Mouse (Mus musculus): Measurements from ENCODE around the gene Zkscan3. TPM values are rescaled to one million over a fixed set of nuclear protein-coding genes. Genes with fewer than 3 reads are reported as not detected.
A peak's percentile ranks its signal among the peaks of the same experiment; 100 is the strongest.

The Zkscan3 gene
- polyA plus RNA-seq, 1 experiment from 2014 or later = 53.4 TPM

DNA sequence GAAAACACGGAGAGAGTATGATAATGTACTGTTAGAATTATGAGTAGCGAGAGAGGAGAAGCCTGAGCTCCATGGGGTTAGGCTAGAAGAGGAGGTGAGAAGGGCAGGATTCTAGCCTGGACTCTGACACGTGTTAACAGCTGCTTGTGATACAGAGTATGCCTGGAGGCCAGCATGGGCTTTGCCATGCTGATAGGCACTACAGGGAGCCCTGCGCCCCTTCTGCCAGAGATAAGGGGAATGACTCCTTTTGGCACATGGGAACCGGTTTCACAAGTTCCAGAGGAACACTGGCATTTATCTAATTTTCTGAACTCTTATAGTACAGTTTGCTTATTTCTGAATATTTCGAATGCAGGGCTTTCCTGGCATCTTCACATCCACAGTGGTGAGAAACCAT is 16.3 kb upstream of the Zkscan3 start:
- peaks cover 22% of the 10 kb centered on the region for H3K4me1 ChIP-seq (replicated peaks; ENCODE audit: control insufficient read depth, insufficient read depth, low read length)
- no peak overlapping the region for H3K27ac ChIP-seq (ENCODE audit: low read depth, low read length)
- WGBS = 35% methylated on average over 6 of the region's 6 CpGs
- no peaks in the 10 kb centered on the region for H3K27me3 ChIP-seq (replicated peaks; ENCODE audit: control insufficient read depth, insufficient read depth, low read length)
- DNase-seq (ENCODE audit: low spot score) (no peak), ATAC-seq (replicated peaks; ENCODE audit: low FRiP score) (peak; percentile 93)
- no peaks in the 10 kb centered on the region for H3K9me3 ChIP-seq (ENCODE audit: control insufficient read depth, low read length)
- H3K36me3 ChIP-seq (ENCODE audit: control insufficient read depth, insufficient read depth, low read length) = no peaks in the 10 kb centered on the region
- H3K9ac ChIP-seq (ENCODE audit: low read depth, low read length) = 0 out of 2 replicates have a peak overlapping the region, but pooled peaks have one; percentile 2
- no peak overlapping the region for H3K4me3 ChIP-seq (ENCODE audit: low read depth, low read length)
- H3K4me2 ChIP-seq = peak overlapping the region; percentile 5; the same call in 1 of the 2 replicates

DNA sequence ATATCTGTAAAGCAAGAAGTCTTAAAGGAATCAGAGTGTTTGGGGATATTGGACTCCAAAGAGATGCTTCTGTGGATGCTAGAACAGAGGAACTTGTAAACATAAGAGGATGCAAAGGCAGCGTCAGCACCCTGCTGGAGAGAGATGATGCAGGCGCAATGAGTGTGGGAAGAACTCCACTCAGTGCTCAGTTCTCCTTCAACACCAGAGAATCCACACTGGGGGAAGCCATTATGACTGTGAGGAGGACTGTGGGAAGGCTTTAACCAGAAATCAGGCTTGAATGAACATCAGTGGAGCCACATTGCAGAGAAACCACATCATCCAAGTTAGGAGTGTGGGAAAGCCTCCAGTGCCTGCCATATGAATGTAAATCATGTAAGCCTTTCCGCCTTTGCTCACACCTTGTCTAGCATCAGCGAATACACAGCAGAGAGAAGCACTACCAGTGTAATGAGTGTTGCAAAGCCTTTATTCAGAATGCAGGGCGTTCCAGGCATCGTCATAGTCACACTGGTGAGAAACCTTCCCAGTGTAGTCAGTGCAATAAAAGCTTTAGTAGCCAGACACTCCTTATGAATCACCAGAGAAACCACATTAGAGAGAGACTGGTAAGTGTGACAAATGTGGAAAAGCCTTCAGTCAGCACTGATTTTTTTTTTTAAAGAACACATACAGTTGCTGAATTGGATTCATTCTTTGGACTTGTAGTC is 14.9 kb upstream of the Zkscan3 start:
- no peak overlapping the region for H3K4me2 ChIP-seq
- no peak overlapping the region for H3K27ac ChIP-seq (ENCODE audit: low read depth, low read length)
- DNase-seq (ENCODE audit: low spot score) (no peak), ATAC-seq (replicated peaks; ENCODE audit: low FRiP score) (no peak)
- 79% methylated on average over 6 of the region's 6 CpGs for WGBS
- peaks cover 24% of the 10 kb centered on the region for H3K4me1 ChIP-seq (replicated peaks; ENCODE audit: control insufficient read depth, insufficient read depth, low read length)
- H3K27me3 ChIP-seq (replicated peaks; ENCODE audit: control insufficient read depth, insufficient read depth, low read length) = no peaks in the 10 kb centered on the region
- H3K36me3 ChIP-seq (ENCODE audit: control insufficient read depth, insufficient read depth, low read length) = no peaks in the 10 kb centered on the region
- no peak overlapping the region for H3K9ac ChIP-seq (ENCODE audit: low read depth, low read length)
- no peaks in the 10 kb centered on the region for H3K9me3 ChIP-seq (ENCODE audit: control insufficient read depth, low read length)
- H3K4me3 ChIP-seq (ENCODE audit: low read depth, low read length) = no peak overlapping the region

DNA sequence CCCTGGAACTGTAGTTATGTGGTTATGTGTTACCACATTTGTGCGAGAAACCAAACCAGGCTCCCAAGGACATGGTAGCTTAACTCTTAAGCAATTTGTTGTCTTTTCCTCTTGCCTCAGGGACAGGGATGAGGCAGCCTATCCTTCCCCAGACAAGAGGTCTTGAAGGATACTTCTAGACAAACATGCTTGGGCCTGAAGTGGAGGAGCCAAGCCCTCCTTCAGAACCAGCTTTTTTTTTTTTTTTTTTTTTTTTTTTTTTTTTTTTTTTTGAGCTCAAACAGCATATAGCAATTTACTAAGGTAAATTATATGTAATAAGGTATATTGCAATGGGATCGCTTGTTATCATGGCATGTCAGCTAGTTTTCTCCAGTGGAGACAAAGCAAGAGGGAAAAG is 13.2 kb upstream of the Zkscan3 start:
- Histone ChIP-seq H3K4me1 (replicated peaks; ENCODE audit: control insufficient read depth, insufficient read depth, low read length) (peaks cover 24% of the 10 kb centered on the region), H3K27ac (ENCODE audit: low read depth, low read length) (peak overlapping the region; percentile 86; the same call in 1 of the 2 replicates), H3K9me3 (ENCODE audit: control insufficient read depth, low read length) (no peaks in the 10 kb centered on the region), H3K4me3 (ENCODE audit: low read depth, low read length) (no peak overlapping the region), H3K4me2 (no peak overlapping the region), H3K9ac (ENCODE audit: low read depth, low read length) (no peak overlapping the region), H3K36me3 (ENCODE audit: control insufficient read depth, insufficient read depth, low read length) (no peaks in the 10 kb centered on the region), H3K27me3 (replicated peaks; ENCODE audit: control insufficient read depth, insufficient read depth, low read length) (no peaks in the 10 kb centered on the region)
- DNase-seq (ENCODE audit: low spot score) (no peak), ATAC-seq (replicated peaks; ENCODE audit: low FRiP score) (no peak)
- WGBS = 77% methylated on average over 2 of the region's 2 CpGs

DNA sequence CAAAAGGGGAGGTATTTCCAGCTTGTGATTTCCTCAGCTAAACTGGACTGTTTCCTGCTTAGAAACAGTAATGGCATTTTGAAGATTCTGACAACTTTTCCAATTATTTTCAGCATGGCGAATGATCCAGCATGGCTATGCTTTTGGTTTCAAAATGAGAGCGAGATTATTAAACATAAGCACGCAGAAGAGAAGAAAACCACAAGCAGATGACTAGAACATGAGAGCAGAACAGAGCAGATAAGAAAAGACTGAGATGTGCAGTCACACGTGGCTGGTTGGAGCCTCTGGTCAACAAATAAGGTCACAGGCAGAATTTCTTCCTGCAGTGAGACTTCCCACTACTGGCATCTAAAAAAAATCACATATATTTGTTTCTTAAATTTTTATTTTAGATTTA is 12.7 kb upstream of the Zkscan3 start:
- peak overlapping the region; percentile 12; the same call in 1 of the 2 replicates for H3K4me3 ChIP-seq (ENCODE audit: low read depth, low read length)
- DNase-seq (ENCODE audit: low spot score) = no peak
- no peaks in the 10 kb centered on the region for H3K9me3 ChIP-seq (ENCODE audit: control insufficient read depth, low read length)
- peak overlapping the region; percentile 51 for H3K4me2 ChIP-seq
- ATAC-seq (replicated peaks; ENCODE audit: low FRiP score) = peak; percentile 57
- WGBS = 45% methylated on average over 4 of the region's 4 CpGs
- H3K36me3 ChIP-seq (ENCODE audit: control insufficient read depth, insufficient read depth, low read length) = no peaks in the 10 kb centered on the region
- no peaks in the 10 kb centered on the region for H3K27me3 ChIP-seq (replicated peaks; ENCODE audit: control insufficient read depth, insufficient read depth, low read length)
- peaks cover 24% of the 10 kb centered on the region for H3K4me1 ChIP-seq (replicated peaks; ENCODE audit: control insufficient read depth, insufficient read depth, low read length)
- H3K9ac ChIP-seq (ENCODE audit: low read depth, low read length) = peak overlapping the region; percentile 53
- peak overlapping the region; percentile 86 for H3K27ac ChIP-seq (ENCODE audit: low read depth, low read length)

DNA sequence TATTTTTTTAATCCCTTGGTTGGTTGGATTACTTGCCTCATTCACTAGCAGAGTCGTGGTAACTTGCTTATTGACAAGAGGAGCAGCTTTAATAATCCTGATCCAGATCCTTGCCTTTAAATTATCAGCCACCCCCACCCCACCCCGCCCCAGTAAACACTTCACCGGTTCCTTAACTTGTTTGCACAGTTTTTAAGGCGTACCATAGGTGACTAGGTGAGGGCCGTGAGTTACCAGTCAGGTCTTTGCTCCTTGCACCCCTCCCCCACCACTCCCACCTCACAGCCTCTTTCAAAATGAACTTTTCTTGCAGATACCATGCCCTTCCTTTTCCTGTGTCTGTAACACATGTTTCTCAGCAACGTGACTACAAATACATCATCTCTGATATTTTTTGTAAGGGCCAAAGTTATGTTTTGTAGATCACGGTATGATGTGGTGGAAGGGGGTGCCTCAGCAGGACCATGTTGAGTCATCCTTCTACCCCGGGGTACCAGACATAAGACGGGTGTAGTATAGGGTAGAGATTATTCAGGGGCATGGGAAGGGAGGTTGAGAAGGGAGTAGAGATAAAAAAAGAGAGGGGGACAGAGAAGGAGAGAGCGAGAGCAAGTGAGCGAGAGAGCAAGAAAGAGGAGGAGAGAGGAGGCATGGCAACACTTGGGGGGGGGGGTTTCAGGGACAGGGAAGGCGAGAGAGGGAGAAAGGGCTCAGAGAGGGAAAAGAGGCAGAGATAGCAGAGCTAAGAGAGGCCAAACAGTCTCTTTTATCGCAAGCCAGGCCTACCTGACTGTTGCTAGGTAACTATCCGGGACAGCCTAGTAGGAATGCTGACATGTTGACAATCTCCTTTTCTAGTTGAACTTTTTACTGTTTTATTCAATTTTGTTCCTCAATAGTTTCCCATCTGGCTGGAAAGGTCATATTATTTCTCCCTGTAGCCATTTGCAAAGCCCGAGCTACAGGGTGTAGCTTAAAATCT is 12.0 kb upstream of the Zkscan3 start:
- peak overlapping the region; percentile 53 for H3K9ac ChIP-seq (ENCODE audit: low read depth, low read length)
- no peaks in the 10 kb centered on the region for H3K36me3 ChIP-seq (ENCODE audit: control insufficient read depth, insufficient read depth, low read length)
- H3K4me3 ChIP-seq (ENCODE audit: low read depth, low read length) = peak overlapping the region; percentile 12; the same call in 1 of the 2 replicates
- no peak for DNase-seq (ENCODE audit: low spot score)
- peak; percentile 77 for ATAC-seq (replicated peaks; ENCODE audit: low FRiP score)
- no peaks in the 10 kb centered on the region for H3K9me3 ChIP-seq (ENCODE audit: control insufficient read depth, low read length)
- H3K27ac ChIP-seq (ENCODE audit: low read depth, low read length) = peak overlapping the region; percentile 86
- WGBS = 48% methylated on average over 14 of the region's 15 CpGs
- H3K4me1 ChIP-seq (replicated peaks; ENCODE audit: control insufficient read depth, insufficient read depth, low read length) = peaks cover 21% of the 10 kb centered on the region
- peak overlapping the region; percentile 51 for H3K4me2 ChIP-seq
- H3K27me3 ChIP-seq (replicated peaks; ENCODE audit: control insufficient read depth, insufficient read depth, low read length) = no peaks in the 10 kb centered on the region

DNA sequence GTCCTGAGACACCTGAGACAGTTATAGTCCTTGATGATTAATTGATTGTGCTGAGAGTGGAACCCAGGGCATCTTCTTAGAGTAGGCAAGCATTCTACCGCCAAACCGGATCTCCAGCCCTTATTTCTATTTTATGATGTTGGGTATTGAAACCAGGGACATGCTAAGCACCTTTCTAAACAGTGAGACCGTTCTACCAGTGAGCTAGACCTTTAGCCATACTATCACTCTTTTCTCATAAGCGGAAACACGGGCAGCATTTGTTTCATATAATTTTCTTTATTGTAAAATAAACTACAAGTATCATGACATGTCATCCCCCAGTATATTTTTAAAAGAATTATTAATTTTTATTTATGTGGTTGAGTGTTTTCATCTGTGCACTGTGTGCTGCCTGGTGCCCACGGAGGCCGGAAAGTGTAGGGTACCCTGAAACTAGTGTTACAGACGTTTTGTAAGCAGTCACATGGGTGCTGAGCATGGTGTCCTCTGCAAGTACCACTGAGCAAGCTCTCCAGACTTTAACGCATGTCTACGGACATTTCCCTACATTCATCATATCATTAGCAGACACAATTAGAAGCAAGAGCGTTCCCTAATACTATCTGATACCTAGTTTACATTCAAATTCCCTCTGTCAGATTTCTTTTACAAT is 6.4 kb upstream of the Zkscan3 start:
- H3K27ac ChIP-seq (ENCODE audit: low read depth, low read length) = no peak overlapping the region; the same call in 1 of the 2 replicates
- peak overlapping the region; percentile 83 for H3K4me2 ChIP-seq
- H3K36me3 ChIP-seq (ENCODE audit: control insufficient read depth, insufficient read depth, low read length) = no peaks in the 10 kb centered on the region
- no peak; the same call in 1 of the 2 replicates for ATAC-seq (replicated peaks; ENCODE audit: low FRiP score)
- H3K9ac ChIP-seq (ENCODE audit: low read depth, low read length) = peak overlapping the region; percentile 55
- H3K4me3 ChIP-seq (ENCODE audit: low read depth, low read length) = peak overlapping the region; percentile 48
- 59% methylated on average over 11 of the region's 11 CpGs for WGBS
- H3K27me3 ChIP-seq (replicated peaks; ENCODE audit: control insufficient read depth, insufficient read depth, low read length) = no peaks in the 10 kb centered on the region
- H3K4me1 ChIP-seq (replicated peaks; ENCODE audit: control insufficient read depth, insufficient read depth, low read length) = peaks cover 9% of the 10 kb centered on the region
- no peak for DNase-seq (ENCODE audit: low spot score)
- H3K9me3 ChIP-seq (ENCODE audit: control insufficient read depth, low read length) = no peaks in the 10 kb centered on the region

DNA sequence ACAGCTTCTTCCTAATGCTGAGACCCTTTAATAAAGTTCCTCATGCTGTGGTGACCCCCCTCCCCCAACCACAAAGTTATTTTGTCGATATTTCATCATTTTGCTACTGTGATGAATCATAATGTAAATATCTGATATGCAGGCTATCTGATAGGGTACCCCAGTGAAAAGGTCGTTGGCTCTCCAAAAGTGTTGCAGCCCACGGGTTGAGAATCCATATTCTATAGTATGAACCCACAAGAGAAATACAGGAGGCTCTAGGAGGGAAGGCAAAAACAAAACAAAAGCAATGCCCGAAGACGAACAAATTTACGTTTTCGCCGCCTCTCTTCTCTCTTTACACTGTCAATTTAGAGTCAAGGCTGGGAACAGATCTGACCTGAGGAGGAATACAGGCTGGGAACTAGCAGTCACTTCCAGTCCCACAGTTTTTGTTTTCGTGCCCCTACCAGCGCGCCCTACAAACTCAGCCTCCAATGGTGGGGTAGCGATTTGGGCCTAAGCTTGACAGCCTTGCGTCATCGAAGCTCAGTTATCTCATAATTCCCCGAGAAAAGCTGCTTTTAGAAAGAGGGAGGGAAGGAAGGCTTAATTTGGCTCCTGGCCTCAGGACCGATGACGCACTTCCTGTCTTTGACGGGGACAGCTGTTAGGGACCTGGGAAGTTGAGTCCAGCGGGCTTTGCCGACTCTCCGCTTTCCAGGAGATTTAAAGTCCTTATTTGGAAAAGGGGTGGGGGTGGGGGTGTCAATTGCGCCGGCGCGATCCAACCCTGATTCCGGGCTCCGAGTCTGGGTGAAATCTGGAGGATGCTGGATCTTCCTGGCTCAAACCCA is 5.6 kb upstream of the Zkscan3 start:
- Histone ChIP-seq H3K36me3 (ENCODE audit: control insufficient read depth, insufficient read depth, low read length) (no peaks in the 10 kb centered on the region), H3K9me3 (ENCODE audit: control insufficient read depth, low read length) (no peaks in the 10 kb centered on the region), H3K4me2 (peak overlapping the region; percentile 83), H3K4me3 (ENCODE audit: low read depth, low read length) (peak overlapping the region; percentile 48), H3K9ac (ENCODE audit: low read depth, low read length) (peak overlapping the region; percentile 55), H3K27ac (ENCODE audit: low read depth, low read length) (peak overlapping the region; percentile 70), H3K4me1 (replicated peaks; ENCODE audit: control insufficient read depth, insufficient read depth, low read length) (peaks cover 7% of the 10 kb centered on the region; the same call in 1 of the 2 replicates), H3K27me3 (replicated peaks; ENCODE audit: control insufficient read depth, insufficient read depth, low read length) (no peaks in the 10 kb centered on the region)
- peak; percentile 73 for DNase-seq (ENCODE audit: low spot score)
- peak; percentile 86 for ATAC-seq (replicated peaks; ENCODE audit: low FRiP score)
- WGBS = 4% methylated on average over 27 of the region's 27 CpGs

Data from liver, embryonic 11.5 days (tissue).